Mouse (Mus musculus) MEL (cell line): Measurements from ENCODE around the gene Atp6v1g1. TPM values are rescaled to one million over a fixed set of nuclear protein-coding genes. Genes with fewer than 3 reads are reported as not detected.

Source experiments
- DNase-seq: peaks from one replicate; pipeline ENCODE4 v3.0.0; 2011; ENCODE audit warnings: low read depth, low spot score
- H3K27ac ChIP-seq: 2 replicates; pipeline ENCODE4 v1.5.1; 2012; ENCODE audit warnings: low read depth, mild to moderate bottlenecking, control low read depth, low read length, moderate library complexity; ENCODE audit not compliant: control insufficient read depth
- H3K27me3 ChIP-seq, 2 experiments: fragments of 150-350 bp in 1 of 2; sonication (generic) in 1 of 2; 2 replicates each; pipeline ENCODE4 v1.6.1; 2012; ENCODE audit warnings: low read length in 2 of 2, mild to moderate bottlenecking in 2 of 2, improper control_type of control experiment in 1 of 2, moderate library complexity in 1 of 2; ENCODE audit not compliant: insufficient read depth in 2 of 2, control insufficient read depth in 1 of 2
- H3K36me3 ChIP-seq, 2 experiments: 2 replicates each; pipeline ENCODE4 v1.6.1; 2012 to 2014; ENCODE audit warnings: low read length in 2 of 2, improper control_type of control experiment in 1 of 2, inconsistent platforms in 1 of 2, mild to moderate bottlenecking in 1 of 2; ENCODE audit not compliant: insufficient read depth in 2 of 2, control insufficient read depth in 1 of 2
- H3K4me1 ChIP-seq, 2 experiments: fragments of 150-350 bp in 1 of 2; sonication (generic) in 1 of 2; 2 replicates each; pipeline ENCODE4 v1.6.1; 2012; ENCODE audit warnings: low read length in 2 of 2, improper control_type of control experiment in 1 of 2, mild to moderate bottlenecking in 1 of 2; ENCODE audit not compliant: insufficient read depth in 2 of 2, control insufficient read depth in 1 of 2
- H3K4me3 ChIP-seq, 2 experiments: fragments of 150-350 bp in 1 of 2; sonication (generic) in 1 of 2; 2 replicates each; pipeline ENCODE4 v1.5.1; 2012; ENCODE audit warnings: low read depth in 2 of 2, low read length in 2 of 2, mild to moderate bottlenecking in 2 of 2, moderate library complexity in 2 of 2, control low read depth in 1 of 2, improper control_type of control experiment in 1 of 2; ENCODE audit not compliant: control insufficient read depth in 1 of 2, insufficient read depth in 1 of 2
- H3K79me2 ChIP-seq: 2 replicates; pipeline ENCODE4 v1.6.1; 2012; ENCODE audit warnings: mild to moderate bottlenecking, low read length, moderate library complexity; ENCODE audit not compliant: control insufficient read depth, poor library complexity, insufficient read depth
- H3K9ac ChIP-seq: 2 replicates; pipeline ENCODE4 v1.6.1; 2012; ENCODE audit warnings: low read depth, mild to moderate bottlenecking, control low read depth, low read length, moderate library complexity; ENCODE audit not compliant: control insufficient read depth, poor library complexity, severe bottlenecking
- H3K9me3 ChIP-seq: fragments of 150-350 bp; sonication (generic); replicated peaks from 2 replicates; pipeline ENCODE4 v1.6.1; 2012; ENCODE audit warnings: mild to moderate bottlenecking, low read length, improper control_type of control experiment, moderate library complexity; ENCODE audit not compliant: insufficient read depth
- BHLHE40 ChIP-seq: IDR thresholded peaks from 2 replicates; pipeline ENCODE4 v1.6.1; 2012; ENCODE audit warnings: low read depth, mild to moderate bottlenecking, inconsistent platforms, low read length, improper control_type of control experiment, borderline replicate concordance
- ELF1 ChIP-seq: IDR thresholded peaks from 2 replicates; pipeline ENCODE4 v1.6.1; 2014; ENCODE audit warnings: low read depth, mild to moderate bottlenecking, inconsistent platforms, low read length, improper control_type of control experiment, moderate library complexity
- GATA1 ChIP-seq: IDR thresholded peaks from 2 replicates; pipeline ENCODE4 v1.6.1; 2011; ENCODE audit warnings: low read depth, low read length, improper control_type of control experiment
- KAT2A ChIP-seq: conservative IDR thresholded peaks from 2 replicates; pipeline ENCODE4 v1.6.1; 2012; ENCODE audit warnings: low read depth, low read length, improper control_type of control experiment, inconsistent platforms
- MEF2A ChIP-seq: IDR thresholded peaks from 2 replicates; pipeline ENCODE4 v1.6.1; 2014; ENCODE audit warnings: low read depth, mild to moderate bottlenecking, inconsistent platforms, low read length, improper control_type of control experiment; ENCODE audit not compliant: poor library complexity, insufficient replicate concordance, severe bottlenecking; ENCODE audit errors: extremely low read depth
- MYB ChIP-seq: IDR thresholded peaks from 2 replicates; pipeline ENCODE4 v1.6.1; 2011; ENCODE audit warnings: mild to moderate bottlenecking, low read depth, low read length, improper control_type of control experiment
- NELFE ChIP-seq: IDR thresholded peaks from 2 replicates; pipeline ENCODE4 v1.6.1; 2011; ENCODE audit warnings: low read depth, low read length, improper control_type of control experiment
- NRF1 ChIP-seq: IDR thresholded peaks from 2 replicates; pipeline ENCODE4 v1.6.1; 2014; ENCODE audit warnings: low read depth, mild to moderate bottlenecking, inconsistent platforms, low read length, improper control_type of control experiment, moderate library complexity; ENCODE audit not compliant: poor library complexity, insufficient read depth, severe bottlenecking
- POLR2A ChIP-seq, 2 experiments: IDR thresholded peaks; 2 replicates each; pipeline ENCODE4 v1.6.1; 2011 to 2012; ENCODE audit warnings: low read length in 2 of 2, mild to moderate bottlenecking in 2 of 2, control low read depth in 1 of 2, improper control_type of control experiment in 1 of 2, low read depth in 1 of 2, moderate library complexity in 1 of 2; ENCODE audit not compliant: control insufficient read depth in 1 of 2, insufficient read depth in 1 of 2, poor library complexity in 1 of 2
- POLR2AphosphoS2 ChIP-seq: IDR thresholded peaks from 2 replicates; pipeline ENCODE4 v1.6.1; 2011; ENCODE audit warnings: low read length, improper control_type of control experiment
- RAD21 ChIP-seq: IDR thresholded peaks from 2 replicates; pipeline ENCODE4 v1.6.1; 2011; ENCODE audit warnings: mild to moderate bottlenecking, low read depth, low read length, improper control_type of control experiment
- SIN3A ChIP-seq: IDR thresholded peaks from 2 replicates; pipeline ENCODE4 v1.6.1; 2012; ENCODE audit warnings: low read length, improper control_type of control experiment, inconsistent platforms
- TAL1 ChIP-seq: IDR thresholded peaks from 2 replicates; pipeline ENCODE4 v1.6.1; 2012; ENCODE audit warnings: mild to moderate bottlenecking, inconsistent platforms, low read length, moderate library complexity, mixed read lengths
- TBP ChIP-seq: IDR thresholded peaks from 2 replicates; pipeline ENCODE4 v1.8.0; 2011; ENCODE audit warnings: low read depth, low read length, improper control_type of control experiment
- TCF12 ChIP-seq: IDR thresholded peaks from 2 replicates; pipeline ENCODE4 v1.6.1; 2014; ENCODE audit warnings: low read depth, mild to moderate bottlenecking, inconsistent platforms, low read length, improper control_type of control experiment, moderate library complexity
- USF2 ChIP-seq, 2 experiments: IDR thresholded peaks; 2 replicates each; pipeline ENCODE4 v1.6.1; 2011 to 2012; ENCODE audit warnings: improper control_type of control experiment in 2 of 2, low read length in 2 of 2, borderline replicate concordance in 1 of 2, inconsistent platforms in 1 of 2, low read depth in 1 of 2, mild to moderate bottlenecking in 1 of 2; ENCODE audit not compliant: insufficient read depth in 1 of 2
- ZKSCAN1 ChIP-seq: IDR thresholded peaks from 2 replicates; pipeline ENCODE4 v1.6.1; 2012; ENCODE audit warnings: low read depth, mild to moderate bottlenecking, inconsistent platforms, low read length, improper control_type of control experiment, moderate library complexity
- ZMIZ1 ChIP-seq: IDR thresholded peaks from 2 replicates; pipeline ENCODE4 v1.6.1; 2012; ENCODE audit warnings: low read depth, mild to moderate bottlenecking, inconsistent platforms, low read length, improper control_type of control experiment, moderate library complexity
- ZNF384 ChIP-seq: IDR thresholded peaks from 2 replicates; pipeline ENCODE4 v1.6.1; 2012; ENCODE audit warnings: low read depth, mild to moderate bottlenecking, inconsistent platforms, low read length, improper control_type of control experiment
- polyA plus RNA-seq, 2 experiments: library from polyadenylated mRNA; stranded (reverse) in 1 of 2; unstranded in 1 of 2; fragments of >175 nt in 1 of 2; fragments of >200 nt in 1 of 2; gene quantifications; 2 replicates each; pipeline versions ENCODE4 v1.2.1 to v1.2.4; 2012; ENCODE audit warnings: low replicate concordance in 2 of 2, low read depth in 1 of 2; ENCODE audit not compliant: insufficient read length in 2 of 2, insufficient read depth in 1 of 2, missing spikeins in 1 of 2
- total RNA-seq: library from RNA; depleted of rRNA; stranded (reverse); fragments of 300-350 nt; gene quantifications from 2 replicates; pipeline ENCODE4 v1.2.3, GENCODE M21; 2012

The Atp6v1g1 gene
- total and polyA plus RNA-seq, 3 experiments: 122 to 164 TPM; not detected in 1

- peaks cover 0 to 17% of the 10 kb centered on the region in 2 experiments; a peak in 3 of 4 replicates for H3K4me1 ChIP-seq
Measured at GRCm38 (mm10) chr4:63556665-63557064, 12.1 kb downstream of the Atp6v1g1 start.

GRCm38 (mm10) chr4:63557124-63558059 lies 12.8 kb downstream of the Atp6v1g1 start:
- no peaks in the 10 kb centered on the region for H3K27me3 ChIP-seq
- DNase-seq: peak; percentile 54
- peaks cover 4 to 15% of the 10 kb centered on the region in 2 experiments; a peak in 3 of 4 replicates for H3K36me3 ChIP-seq
- H3K4me3 ChIP-seq: peak overlapping the region; percentile 50 to 98
- peak overlapping the region; percentile 63 for H3K27ac ChIP-seq
- peaks cover 0 to 23% of the 10 kb centered on the region in 2 experiments; a peak in 3 of 4 replicates for H3K4me1 ChIP-seq
- no peaks in the 10 kb centered on the region for H3K9me3 ChIP-seq
- peak overlapping the region; percentile 98 for H3K9ac ChIP-seq
- peaks cover 9% of the 10 kb centered on the region; the same call in 1 of the 2 replicates for H3K79me2 ChIP-seq
- no peak for TF ChIP-seq SIN3A
- TF ChIP-seq ELF1: no peak
- TF ChIP-seq NELFE: no peak
- 0 out of 2 replicates have a peak, but pooled peaks have one; percentile 19 for TF ChIP-seq GATA1
- 0 out of 2 replicates have a peak, but pooled peaks have one; percentile 25 for TF ChIP-seq ZMIZ1
- TF ChIP-seq RAD21: no peak

More at GRCm38 (mm10) chr4:63556665-63557064, 12.1 kb downstream of the Atp6v1g1 start:
- Histone ChIP-seq H3K9me3 (no peaks in the 10 kb centered on the region), H3K27ac (no peak overlapping the region), H3K79me2 (peaks cover 9% of the 10 kb centered on the region; the same call in 1 of the 2 replicates), H3K36me3 (peaks cover 4 to 9% of the 10 kb centered on the region in 2 experiments), H3K9ac (no peak overlapping the region), H3K4me3 (no peak overlapping the region), H3K27me3 (no peaks in the 10 kb centered on the region)
- DNase-seq: no peak
- no peak for TF ChIP-seq ZMIZ1
- TF ChIP-seq MEF2A: no peak
- TF ChIP-seq SIN3A: no peak
- no peak for TF ChIP-seq TBP

GRCm38 (mm10) chr4:63558407-63559081 lies 14.0 kb downstream of the Atp6v1g1 start, which contains the start of gene Tmem268:
TSS of gene Tmem268 (plus strand) at chr4:63558781.
- peaks cover 0 to 15% of the 10 kb centered on the region in 2 experiments; a peak in 2 of 4 replicates for H3K36me3 ChIP-seq
- H3K27ac ChIP-seq: peak within 1 kb of the TSS; percentile 73
- H3K9me3 ChIP-seq: no peaks in the 10 kb centered on the region
- peaks cover 9% of the 10 kb centered on the region; the same call in 1 of the 2 replicates for H3K79me2 ChIP-seq
- H3K4me1 ChIP-seq: peaks cover 0 to 26% of the 10 kb centered on the region in 2 experiments; a peak in 3 of 4 replicates
- H3K27me3 ChIP-seq: no peaks in the 10 kb centered on the region
- DNase-seq: peak; percentile 77
- H3K4me3 ChIP-seq: peak within 1 kb of the TSS; percentile 79 to 98
- peak within 1 kb of the TSS; percentile 98 for H3K9ac ChIP-seq
- TF ChIP-seq KAT2A (no peak), USF2 (IDR thresholded peaks at IDR 0.05; ENCODE audit: borderline replicate concordance in 1 of 2, insufficient read depth in 1 of 2, low read depth in 1 of 2, low read length in 2 of 2) (no peak), TAL1 (no peak), POLR2AphosphoS2 (peak; percentile 43; the same call in 1 of the 2 replicates), RAD21 (no peak), ELF1 (0 out of 2 replicates have a peak, but pooled peaks have one; percentile 13), ZMIZ1 (0 out of 2 replicates have a peak, but pooled peaks have one; percentile 55), TCF12 (peak; percentile 46), BHLHE40 (peak; percentile 41; the same call in 1 of the 2 replicates), MYB (no peak), TBP (no peak), SIN3A (peak; percentile 71; the same call in 1 of the 2 replicates), ZKSCAN1 (no peak), NRF1 (peak; percentile 62; the same call in 1 of the 2 replicates), POLR2A (IDR thresholded peaks at IDR 0.05; ENCODE audit: control insufficient read depth in 1 of 2, insufficient read depth in 1 of 2, low read depth in 1 of 2, low read length in 2 of 2, poor library complexity in 1 of 2) (peak; percentile 68 to 80), ZNF384 (no peak)
